Mouse (Mus musculus) lung, embryonic 14.5 days (tissue): Measurements from ENCODE around the gene Zfp827. TPM values are rescaled to one million over a fixed set of nuclear protein-coding genes. Genes with fewer than 3 reads are reported as not detected.

Source experiments
- ATAC-seq: fragments of 200-750 bp; cut with Nextera tagmentation; 2 replicates; pipeline ENCODE4 v1.8.0; 2017; ENCODE audit warnings: mild to moderate bottlenecking, moderate TSS enrichment, moderate library complexity; ENCODE audit not compliant: insufficient read depth
- DNase-seq: peaks from one replicate; pipeline ENCODE4 v3.0.0-alpha.2; 2015
- H3K27ac ChIP-seq: fragments of 300-500 bp; sonication (generic); 2 replicates; pipeline ENCODE4 v1.5.1; 2014; ENCODE audit warnings: low read depth, mild to moderate bottlenecking, moderate library complexity
- H3K27me3 ChIP-seq: fragments of 300-500 bp; sonication (generic); 2 replicates; pipeline ENCODE4 v1.6.1; 2014; ENCODE audit warnings: low read length, control low read depth; ENCODE audit not compliant: insufficient read depth
- H3K36me3 ChIP-seq: fragments of 300-500 bp; sonication (generic); 2 replicates; pipeline ENCODE4 v1.6.1; 2014; ENCODE audit warnings: control low read depth; ENCODE audit not compliant: insufficient read depth
- H3K4me1 ChIP-seq: fragments of 300-500 bp; sonication (generic); 2 replicates; pipeline ENCODE4 v1.6.1; 2014; ENCODE audit warnings: antibody characterized with exemption, control low read depth; ENCODE audit not compliant: insufficient read depth
- H3K4me2 ChIP-seq: fragments of 300-500 bp; sonication (generic); 2 replicates; pipeline ENCODE4 v1.6.1; 2014; ENCODE audit warnings: mild to moderate bottlenecking
- H3K4me3 ChIP-seq: fragments of 300-500 bp; sonication (generic); 2 replicates; pipeline ENCODE4 v1.5.1; 2014; ENCODE audit warnings: low read depth, low read length
- H3K9ac ChIP-seq: fragments of 300-500 bp; sonication (generic); 2 replicates; pipeline ENCODE4 v1.6.1; 2014
- H3K9me3 ChIP-seq: fragments of 300-500 bp; sonication (generic); 2 replicates; pipeline ENCODE4 v1.6.1; 2016; ENCODE audit warnings: low read depth, low read length, control low read depth
- CTCF ChIP-seq: IDR thresholded peaks from 2 replicates; pipeline ENCODE4 v1.5.1; 2016; ENCODE audit warnings: antibody characterized with exemption, low read depth
- WGBS: fragments of 180-500 bp; shearing (Covaris S2); extraction: QIAGEN DNeasy Blood & Tissue Kit; methylation state at CpG from one replicate; pipeline ENCODE4 v1.1.7; 2014; 5-methylcytosine and 5-hydroxymethylcytosine counted together
- polyA plus RNA-seq: library from polyadenylated mRNA; unstranded; fragments of >200 nt; fragmentation: Nextera tagmentation; extraction: Ambion mirVana; gene quantifications from 2 replicates; pipeline ENCODE4 v1.2.1, GENCODE M21; 2014

Zfp827 gene
- 9.5 and 10.1 TPM in 2 replicates for polyA plus RNA-seq

- Histone ChIP-seq H3K9me3 (no peaks in the 10 kb centered on the region), H3K4me2 (peak within 1 kb of the TSS; percentile 77), H3K27me3 (no peaks in the 10 kb centered on the region), H3K27ac (peak within 1 kb of the TSS; percentile 100), H3K4me1 (peaks cover 11% of the 10 kb centered on the region), H3K9ac (peak within 1 kb of the TSS; percentile 99), H3K4me3 (peak within 1 kb of the TSS; percentile 90), H3K36me3 (no peaks in the 10 kb centered on the region)
- TF ChIP-seq CTCF = no peak
- under 1% methylated on average over 32 of the region's 32 CpGs for WGBS
- peak; percentile 45 for ATAC-seq
- DNase-seq = peak; percentile 88
Measured at GRCm38 (mm10) chr8:79027977-79028487, at the start of gene Zfp827. TSS of gene Zfp827 (plus strand) at chr8:79028437.

- no peak for ATAC-seq
Measured at GRCm38 (mm10) chr8:79004341-79004740, 23.9 kb upstream of the Zfp827 start.

GRCm38 (mm10) chr8:79015061-79015460, 13.2 kb upstream of the Zfp827 start:
- H3K36me3 ChIP-seq = no peaks in the 10 kb centered on the region
- H3K4me1 ChIP-seq = no peaks in the 10 kb centered on the region
- no peak overlapping the region for H3K27ac ChIP-seq
- ATAC-seq (no peak), DNase-seq (no peak)
- H3K4me2 ChIP-seq = no peak overlapping the region
- no peak overlapping the region for H3K4me3 ChIP-seq
- WGBS = 68% methylated on average over 5 of the region's 5 CpGs
- no peaks in the 10 kb centered on the region for H3K9me3 ChIP-seq
- no peak overlapping the region for H3K9ac ChIP-seq
- TF ChIP-seq CTCF = no peak
- no peaks in the 10 kb centered on the region for H3K27me3 ChIP-seq

More at GRCm38 (mm10) chr8:79004341-79004740, 23.9 kb upstream of the Zfp827 start:
- Histone ChIP-seq H3K27me3 (no peaks in the 10 kb centered on the region), H3K4me3 (no peak overlapping the region), H3K9me3 (no peaks in the 10 kb centered on the region), H3K9ac (no peak overlapping the region), H3K4me1 (no peaks in the 10 kb centered on the region), H3K36me3 (no peaks in the 10 kb centered on the region), H3K4me2 (no peak overlapping the region), H3K27ac (no peak overlapping the region)
- no peak for TF ChIP-seq CTCF
- DNase-seq = no peak

- WGBS = 78% methylated on average over 4 of the region's 4 CpGs
- H3K9ac ChIP-seq = no peak overlapping the region
Measured at GRCm38 (mm10) chr8:79016076-79016475, 12.2 kb upstream of the Zfp827 start.

GRCm38 (mm10) chr8:79016583-79016982, 11.7 kb upstream of the Zfp827 start:
- WGBS = 48% methylated on average over 6 of the region's 6 CpGs
- no peak for DNase-seq
- Histone ChIP-seq H3K27ac (no peak overlapping the region), H3K27me3 (no peaks in the 10 kb centered on the region), H3K9me3 (no peaks in the 10 kb centered on the region), H3K9ac (no peak overlapping the region), H3K4me2 (no peak overlapping the region), H3K36me3 (no peaks in the 10 kb centered on the region), H3K4me3 (no peak overlapping the region), H3K4me1 (no peaks in the 10 kb centered on the region)
- no peak for ATAC-seq
- TF ChIP-seq CTCF = no peak

More at GRCm38 (mm10) chr8:79016076-79016475, 12.2 kb upstream of the Zfp827 start:
- DNase-seq = no peak
- Histone ChIP-seq H3K36me3 (no peaks in the 10 kb centered on the region), H3K4me1 (no peaks in the 10 kb centered on the region), H3K4me2 (no peak overlapping the region), H3K27ac (no peak overlapping the region), H3K9me3 (no peaks in the 10 kb centered on the region), H3K27me3 (no peaks in the 10 kb centered on the region), H3K4me3 (no peak overlapping the region)
- ATAC-seq = no peak
- TF ChIP-seq CTCF = no peak

GRCm38 (mm10) chr8:79023922-79024321, 4.3 kb upstream of the Zfp827 start:
- Histone ChIP-seq H3K27ac (no peak overlapping the region), H3K4me2 (no peak overlapping the region), H3K9ac (no peak overlapping the region), H3K36me3 (no peaks in the 10 kb centered on the region), H3K4me3 (no peak overlapping the region), H3K9me3 (no peaks in the 10 kb centered on the region), H3K4me1 (no peaks in the 10 kb centered on the region), H3K27me3 (no peaks in the 10 kb centered on the region)
- DNase-seq (no peak), ATAC-seq (no peak)
- 94% methylated on average over 1 of the region's 1 CpGs for WGBS
- TF ChIP-seq CTCF = 0 out of 2 replicates have a peak, but pooled peaks have one; percentile 17

GRCm38 (mm10) chr8:79027319-79027718, 918 bp upstream of the Zfp827 start:
- Histone ChIP-seq H3K4me2 (peak overlapping the region; percentile 77), H3K4me1 (peaks cover 5% of the 10 kb centered on the region), H3K9ac (no peak overlapping the region), H3K9me3 (no peaks in the 10 kb centered on the region), H3K36me3 (no peaks in the 10 kb centered on the region), H3K4me3 (peak overlapping the region; percentile 90), H3K27me3 (no peaks in the 10 kb centered on the region), H3K27ac (no peak overlapping the region)
- TF ChIP-seq CTCF = no peak
- 23% methylated on average over 3 of the region's 3 CpGs for WGBS
- ATAC-seq (no peak), DNase-seq (no peak)
